Mouse (Mus musculus) C2C12 (cell line): ENCODE data around the gene Lypd6b. TPM values are rescaled to one million over a fixed set of nuclear protein-coding genes. Genes with fewer than 3 reads are reported as not detected.

Source experiments
- H3K27me3 ChIP-seq: one replicate; pipeline ENCODE4 v1.6.1; 2011; ENCODE audit not compliant: control insufficient read depth, insufficient read depth, insufficient read length
- H3K36me3 ChIP-seq: one replicate; pipeline ENCODE4 v1.6.1; 2011; ENCODE audit not compliant: control insufficient read depth, insufficient read depth
- H3K4me3 ChIP-seq: one replicate; pipeline ENCODE4 v1.5.1; 2011; ENCODE audit warnings: mild to moderate bottlenecking, control low read depth; ENCODE audit not compliant: poor library complexity, insufficient read depth, severe bottlenecking
- H3K79me2 ChIP-seq: one replicate; pipeline ENCODE4 v1.6.1; 2011; ENCODE audit not compliant: control insufficient read depth, insufficient read depth
- H3K79me3 ChIP-seq: one replicate; pipeline ENCODE4 v1.6.1; 2011; ENCODE audit warnings: low read depth, control low read depth
- H3ac ChIP-seq: one replicate; pipeline ENCODE3; 2011; ENCODE audit warnings: low read depth; ENCODE audit not compliant: control insufficient read depth, insufficient read length
- CEBPB ChIP-seq: IDR thresholded peaks from one replicate; pipeline ENCODE4 v1.6.1; 2011; ENCODE audit warnings: low read depth, mild to moderate bottlenecking, control low read depth, moderate library complexity
- CTCF ChIP-seq: IDR thresholded peaks from one replicate; pipeline ENCODE4 v1.5.1; 2011; ENCODE audit not compliant: control insufficient read depth, insufficient read depth, insufficient read length
- FOSL1 ChIP-seq: IDR thresholded peaks from one replicate; pipeline ENCODE4 v1.8.0; 2011; ENCODE audit warnings: mild to moderate bottlenecking, low read length; ENCODE audit not compliant: poor library complexity, insufficient read depth, severe bottlenecking
- MAX ChIP-seq: IDR thresholded peaks from one replicate; pipeline ENCODE4 v1.6.1; 2011; ENCODE audit warnings: mild to moderate bottlenecking, control low read depth
- MYOD1 ChIP-seq: IDR thresholded peaks from one replicate; pipeline ENCODE4 v1.6.1; 2011; ENCODE audit warnings: low read depth; ENCODE audit not compliant: control insufficient read depth, insufficient read length
- MYOG ChIP-seq: IDR thresholded peaks from one replicate; pipeline ENCODE4 v1.6.1; 2011; ENCODE audit not compliant: control insufficient read depth, insufficient read length; ENCODE audit errors: extremely low read depth
- USF1 ChIP-seq: IDR thresholded peaks from one replicate; pipeline ENCODE4 v1.6.1; 2011; ENCODE audit warnings: low read depth, mild to moderate bottlenecking, control low read depth, moderate library complexity
- polyA plus RNA-seq: library from polyadenylated mRNA; unstranded; fragments of >200 nt; fragmentation: generic; extraction: Trizol; gene quantifications from one replicate; pipeline ENCODE4 v1.2.1, GENCODE M21; 2012; ENCODE audit warnings: missing spikeins

The Lypd6b gene
- polyA plus RNA-seq, 1 experiment, result 0.02 TPM

DNA sequence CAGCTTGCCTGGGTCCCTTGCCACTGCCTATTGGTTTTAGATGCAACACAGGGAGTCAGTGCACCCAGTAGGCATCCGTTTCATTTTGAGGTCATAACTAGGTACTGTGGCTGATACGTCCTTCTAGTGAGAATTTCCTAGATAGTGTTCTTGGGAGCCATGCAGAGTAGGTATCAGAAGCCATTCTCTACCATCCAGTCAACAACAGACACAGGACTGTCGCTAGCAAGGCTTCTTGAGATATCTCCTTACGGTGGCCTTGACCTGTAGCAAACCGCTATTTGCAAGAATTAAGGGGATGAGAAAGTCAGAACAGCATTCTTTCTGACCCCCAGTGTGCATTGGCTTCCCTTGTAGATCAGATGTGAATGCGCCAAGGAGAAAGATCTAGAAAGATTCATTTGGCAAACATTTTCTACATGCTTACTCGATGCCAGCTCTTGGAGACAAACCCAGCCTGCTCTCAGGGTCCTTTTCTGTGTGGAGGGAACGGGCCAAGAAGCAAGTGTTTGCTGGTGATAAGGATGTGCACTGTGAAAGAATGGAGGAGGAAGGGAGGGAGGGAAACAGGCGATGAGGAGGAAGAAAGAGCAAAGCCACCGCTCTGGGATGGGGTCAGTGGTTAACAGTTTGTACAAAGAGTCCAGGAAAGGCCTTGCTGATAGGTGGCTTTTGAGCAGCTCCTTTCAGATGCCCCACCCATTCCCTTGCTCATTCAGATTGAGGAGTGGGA lies 82.5 kb downstream of the Lypd6b start:
- no peak overlapping the region for H3K4me3 ChIP-seq
- TF ChIP-seq CTCF, result no peak
- TF ChIP-seq MYOD1, result no peak
- H3K27me3 ChIP-seq, result no peaks in the 10 kb centered on the region
- no peaks in the 10 kb centered on the region for H3K36me3 ChIP-seq
- no peak overlapping the region for H3ac ChIP-seq
- H3K79me3 ChIP-seq, result no peaks in the 10 kb centered on the region
- H3K79me2 ChIP-seq, result no peaks in the 10 kb centered on the region

GRCm38 (mm10) chr2:49871012-49871411 lies 83.5 kb downstream of the Lypd6b start:
- H3K4me3 ChIP-seq, result no peak overlapping the region
- H3K79me3 ChIP-seq, result no peaks in the 10 kb centered on the region
- H3ac ChIP-seq, result no peak overlapping the region
- H3K27me3 ChIP-seq, result no peaks in the 10 kb centered on the region
- H3K36me3 ChIP-seq, result no peaks in the 10 kb centered on the region
- TF ChIP-seq MAX (no peak), CEBPB (no peak), MYOD1 (no peak), USF1 (no peak), MYOG (no peak)
- no peaks in the 10 kb centered on the region for H3K79me2 ChIP-seq

DNA sequence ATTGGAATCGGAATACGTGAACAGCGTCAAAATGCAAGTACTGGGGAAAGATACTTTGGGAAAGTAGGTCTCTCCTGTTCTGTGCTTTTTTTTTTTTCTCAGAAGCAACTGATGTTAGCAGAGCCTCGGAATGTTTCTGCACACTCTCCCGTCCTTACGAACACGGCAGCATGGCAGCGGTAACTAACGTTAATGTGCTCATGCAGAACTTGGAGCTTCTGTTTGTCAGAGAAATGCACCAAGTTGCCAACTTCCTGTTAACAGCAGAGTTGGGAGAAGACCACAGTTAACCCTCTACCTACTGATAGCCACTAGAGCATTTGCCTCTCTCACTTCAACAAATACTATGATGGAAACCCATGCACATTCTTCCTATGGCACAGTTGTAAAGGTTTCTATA lies 93.0 kb downstream of the Lypd6b start:
- H3ac ChIP-seq, result no peak overlapping the region
- no peaks in the 10 kb centered on the region for H3K79me3 ChIP-seq
- H3K79me2 ChIP-seq, result no peaks in the 10 kb centered on the region
- TF ChIP-seq MAX, result no peak
- no peak for TF ChIP-seq MYOG
- no peak for TF ChIP-seq MYOD1
- no peak for TF ChIP-seq CTCF
- no peak for TF ChIP-seq USF1
- TF ChIP-seq FOSL1, result no peak
- TF ChIP-seq CEBPB, result no peak
- no peaks in the 10 kb centered on the region for H3K36me3 ChIP-seq
- no peak overlapping the region for H3K4me3 ChIP-seq
- H3K27me3 ChIP-seq, result no peaks in the 10 kb centered on the region

GRCm38 (mm10) chr2:49881002-49881401 lies 93.5 kb downstream of the Lypd6b start:
- no peak overlapping the region for H3K4me3 ChIP-seq
- no peaks in the 10 kb centered on the region for H3K36me3 ChIP-seq
- H3K79me2 ChIP-seq, result no peaks in the 10 kb centered on the region
- no peak overlapping the region for H3ac ChIP-seq
- no peaks in the 10 kb centered on the region for H3K79me3 ChIP-seq
- TF ChIP-seq FOSL1, result no peak
- no peak for TF ChIP-seq CEBPB
- no peak for TF ChIP-seq USF1
- no peak for TF ChIP-seq CTCF
- no peak for TF ChIP-seq MYOG
- no peak for TF ChIP-seq MAX
- TF ChIP-seq MYOD1, result no peak
- H3K27me3 ChIP-seq, result no peaks in the 10 kb centered on the region

DNA sequence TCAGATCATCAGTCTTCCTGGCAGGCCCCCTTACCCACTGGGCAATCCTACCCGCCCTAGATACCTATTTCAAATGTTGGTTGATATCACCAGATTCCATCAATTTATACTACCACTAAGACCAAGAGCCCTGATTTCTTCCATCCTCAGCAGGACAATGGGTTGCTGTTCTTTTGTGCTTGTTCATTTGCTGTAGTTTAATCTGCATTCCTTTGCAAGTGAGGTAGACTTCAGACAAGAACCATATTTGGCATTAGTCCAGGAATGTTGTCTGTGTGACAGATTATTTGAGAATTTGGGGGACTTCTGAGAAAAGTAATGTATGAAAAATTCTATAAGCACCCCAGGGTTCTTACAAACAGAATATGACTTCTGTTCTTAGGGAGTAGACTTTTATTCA lies 95.0 kb downstream of the Lypd6b start:
- H3K4me3 ChIP-seq, result no peak overlapping the region

DNA sequence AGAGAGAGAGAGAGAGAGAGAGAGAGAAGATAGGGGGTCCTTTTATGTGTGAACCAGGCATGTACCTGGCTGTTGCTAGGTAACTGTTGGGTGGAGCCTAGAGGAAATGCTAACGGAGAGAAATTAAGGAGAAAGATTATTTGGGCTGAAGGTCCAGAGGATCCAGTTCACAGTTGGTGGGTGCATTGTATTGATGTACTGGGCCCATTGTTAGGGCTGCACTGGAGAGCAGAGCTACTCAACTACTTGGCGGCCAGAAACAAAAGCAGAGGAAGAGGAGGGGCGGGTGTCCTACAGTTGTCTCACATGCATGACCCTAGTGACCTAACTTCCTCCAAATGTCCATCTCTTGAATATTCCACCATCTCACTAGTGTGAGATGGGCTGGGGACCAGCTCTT lies 96.5 kb downstream of the Lypd6b start:
- Histone ChIP-seq H3K79me3 (no peaks in the 10 kb centered on the region), H3ac (no peak overlapping the region), H3K36me3 (no peaks in the 10 kb centered on the region), H3K4me3 (no peak overlapping the region), H3K79me2 (no peaks in the 10 kb centered on the region), H3K27me3 (no peaks in the 10 kb centered on the region)
- TF ChIP-seq CTCF, result no peak
- no peak for TF ChIP-seq CEBPB
- no peak for TF ChIP-seq USF1
- no peak for TF ChIP-seq MYOD1
- TF ChIP-seq MYOG, result no peak
- no peak for TF ChIP-seq MAX

More for the DNA sequence above, 95.0 kb downstream of the Lypd6b start:
- TF ChIP-seq USF1, result no peak
- H3K79me2 ChIP-seq, result no peaks in the 10 kb centered on the region
- H3K36me3 ChIP-seq, result no peaks in the 10 kb centered on the region
- no peaks in the 10 kb centered on the region for H3K79me3 ChIP-seq
- no peak overlapping the region for H3ac ChIP-seq
- H3K27me3 ChIP-seq, result no peaks in the 10 kb centered on the region

DNA sequence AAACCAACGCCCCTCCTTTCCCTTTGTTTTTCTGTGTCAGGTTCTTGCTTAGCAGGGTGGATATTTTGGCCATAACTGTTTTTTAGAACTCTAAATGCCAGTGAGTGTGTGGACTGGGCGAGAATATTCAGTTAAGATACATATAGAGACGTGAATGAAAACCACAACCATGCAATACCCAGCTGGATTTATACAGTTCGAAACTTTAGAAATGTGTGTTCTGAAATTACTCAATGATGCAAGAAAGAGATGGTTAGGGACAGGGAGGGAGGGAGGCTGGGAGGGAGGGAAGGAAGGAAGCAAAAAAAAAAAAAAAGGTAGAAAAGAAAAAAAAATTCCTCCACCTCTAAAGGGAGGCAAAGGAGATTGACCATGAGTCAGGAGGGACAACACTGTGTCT lies 98.7 kb downstream of the Lypd6b start:
- Histone ChIP-seq H3K27me3 (no peaks in the 10 kb centered on the region), H3ac (no peak overlapping the region), H3K79me3 (no peaks in the 10 kb centered on the region), H3K4me3 (no peak overlapping the region), H3K36me3 (no peaks in the 10 kb centered on the region), H3K79me2 (no peaks in the 10 kb centered on the region)
- TF ChIP-seq MAX, result no peak
